Mouse (Mus musculus): ENCODE data around the gene Fam184a. TPM values are rescaled to one million over a fixed set of nuclear protein-coding genes. Genes with fewer than 3 reads are reported as not detected.
A peak's percentile ranks its signal among the peaks of the same experiment; 100 is the strongest.
"Not testable (repeated sequence)": the region's sequence is repeated elsewhere in the genome, so short reads cannot be mapped to it uniquely, and the experiment has no call there.

The Fam184a gene
- total RNA-seq, 1 experiment from 2014 or later = 11.9 TPM

DNA sequence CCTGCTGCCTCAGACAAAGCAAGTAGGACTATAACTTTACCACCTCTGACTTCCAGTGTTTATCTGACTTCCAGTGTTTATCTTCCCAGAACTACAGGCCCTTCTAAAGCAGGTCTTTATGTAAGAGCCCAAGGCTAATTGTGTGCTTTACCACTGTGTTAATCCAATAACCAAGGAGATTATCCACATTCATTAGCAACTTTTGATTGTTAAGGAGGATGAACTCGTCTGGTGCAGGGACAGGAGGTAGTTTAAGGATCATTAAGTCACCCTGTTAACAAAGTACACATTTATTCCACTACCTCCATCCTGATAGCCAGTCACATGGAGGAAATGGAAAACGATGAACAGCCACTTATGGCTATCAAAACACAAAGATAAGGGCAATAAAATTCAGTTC is 25.6 kb downstream of the Fam184a start:
- no peak for ATAC-seq (replicated peaks in 1 of 2; ENCODE audit: insufficient read depth in 1 of 2, low FRiP score in 2 of 2, low TSS enrichment in 1 of 2, low read depth in 1 of 2, poor library complexity in 2 of 2, severe bottlenecking in 2 of 2)

GRCm38 (mm10) chr10:53704516-53704915 is 46.4 kb downstream of the Fam184a start:
- ATAC-seq (replicated peaks in 1 of 2; ENCODE audit: insufficient read depth in 1 of 2, low FRiP score in 2 of 2, low TSS enrichment in 1 of 2, low read depth in 1 of 2, poor library complexity in 2 of 2, severe bottlenecking in 2 of 2) = no peak

- ATAC-seq (replicated peaks in 1 of 2; ENCODE audit: insufficient read depth in 1 of 2, low FRiP score in 2 of 2, low TSS enrichment in 1 of 2, low read depth in 1 of 2, poor library complexity in 2 of 2, severe bottlenecking in 2 of 2) = no peak
Measured at GRCm38 (mm10) chr10:53698531-53698930, 52.4 kb downstream of the Fam184a start.

- ATAC-seq (replicated peaks in 1 of 2; ENCODE audit: insufficient read depth in 1 of 2, low FRiP score in 2 of 2, low TSS enrichment in 1 of 2, low read depth in 1 of 2, poor library complexity in 2 of 2, severe bottlenecking in 2 of 2) = no peak
Measured at GRCm38 (mm10) chr10:53694757-53695156, 56.2 kb downstream of the Fam184a start.

GRCm38 (mm10) chr10:53691263-53691662 is 59.7 kb downstream of the Fam184a start:
- no peak; a peak in 1 of 4 replicates for ATAC-seq (replicated peaks in 1 of 2; ENCODE audit: insufficient read depth in 1 of 2, low FRiP score in 2 of 2, low TSS enrichment in 1 of 2, low read depth in 1 of 2, poor library complexity in 2 of 2, severe bottlenecking in 2 of 2)

DNA sequence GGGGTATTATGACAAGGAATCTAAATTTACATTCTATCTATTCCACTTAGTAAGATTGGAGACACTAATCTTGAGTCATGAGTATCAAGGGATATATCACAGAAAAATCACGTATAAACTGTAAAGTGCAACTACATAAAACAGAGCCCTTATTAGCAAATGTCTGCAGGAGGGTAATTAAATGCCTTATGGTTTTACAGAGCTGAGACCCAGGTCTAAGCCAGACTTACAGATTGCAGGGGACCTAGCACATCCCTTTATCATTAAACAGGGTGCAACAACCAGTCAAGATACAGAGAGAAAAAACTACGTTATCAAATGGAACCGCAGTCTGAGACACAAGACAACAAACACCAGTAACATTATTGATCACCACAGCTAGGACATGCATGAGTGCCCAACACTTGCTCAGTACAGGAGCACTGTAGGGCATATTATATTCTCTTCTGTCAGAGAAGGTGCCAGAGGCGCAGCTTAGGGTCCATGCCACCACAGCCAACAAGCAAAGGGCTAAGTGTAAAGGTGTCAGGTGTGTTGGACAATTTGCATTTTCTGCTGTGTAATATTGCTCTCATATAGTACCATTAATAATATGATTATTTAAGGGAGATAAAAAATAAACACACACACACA is 61.9 kb downstream of the Fam184a start:
- ATAC-seq (replicated peaks in 1 of 2; ENCODE audit: insufficient read depth in 1 of 2, low FRiP score in 2 of 2, low TSS enrichment in 1 of 2, low read depth in 1 of 2, poor library complexity in 2 of 2, severe bottlenecking in 2 of 2) = no peak

DNA sequence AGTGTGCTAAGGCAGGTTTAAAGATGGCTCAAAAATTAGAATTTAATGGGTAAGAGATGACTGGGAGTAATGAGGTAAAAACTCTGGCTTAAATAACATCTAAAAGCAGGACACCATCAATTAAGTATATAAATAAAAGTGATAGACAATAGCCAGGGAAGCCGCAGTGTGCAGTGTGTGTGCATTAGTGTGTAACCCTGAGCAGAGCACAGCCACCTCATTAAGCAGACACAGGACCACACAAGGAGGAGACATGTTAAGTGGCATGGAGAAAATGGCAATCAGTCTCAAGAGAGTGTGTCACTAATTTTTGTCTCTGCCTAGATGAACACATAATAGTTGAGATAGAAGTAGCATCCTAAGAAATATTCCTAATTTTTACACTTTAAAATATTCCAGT is 62.4 kb downstream of the Fam184a start:
- ATAC-seq (replicated peaks in 1 of 2; ENCODE audit: insufficient read depth in 1 of 2, low FRiP score in 2 of 2, low TSS enrichment in 1 of 2, low read depth in 1 of 2, poor library complexity in 2 of 2, severe bottlenecking in 2 of 2) = no peak

DNA sequence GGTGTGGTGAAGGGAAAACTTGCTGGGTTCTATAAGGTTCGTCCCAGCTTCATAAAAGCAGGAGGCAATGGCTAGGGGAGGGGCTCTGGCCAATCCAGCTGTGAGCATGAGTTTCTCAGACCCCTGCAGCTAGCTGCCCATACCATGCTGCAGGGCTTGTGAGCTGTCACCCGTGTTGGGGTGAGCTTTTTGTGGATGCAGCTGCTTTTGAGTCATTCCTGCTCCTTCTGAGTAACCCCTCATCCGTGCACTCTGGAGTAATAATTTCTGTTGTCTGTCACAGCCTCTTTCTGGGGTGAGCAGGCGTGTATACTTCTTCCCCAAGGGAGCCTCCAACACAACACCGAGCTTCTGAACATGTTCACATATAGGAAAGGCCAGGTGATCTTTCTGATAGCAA is 63.0 kb downstream of the Fam184a start:
- ATAC-seq (replicated peaks in 1 of 2; ENCODE audit: insufficient read depth in 1 of 2, low FRiP score in 2 of 2, low TSS enrichment in 1 of 2, low read depth in 1 of 2, poor library complexity in 2 of 2, severe bottlenecking in 2 of 2) = no peak

DNA sequence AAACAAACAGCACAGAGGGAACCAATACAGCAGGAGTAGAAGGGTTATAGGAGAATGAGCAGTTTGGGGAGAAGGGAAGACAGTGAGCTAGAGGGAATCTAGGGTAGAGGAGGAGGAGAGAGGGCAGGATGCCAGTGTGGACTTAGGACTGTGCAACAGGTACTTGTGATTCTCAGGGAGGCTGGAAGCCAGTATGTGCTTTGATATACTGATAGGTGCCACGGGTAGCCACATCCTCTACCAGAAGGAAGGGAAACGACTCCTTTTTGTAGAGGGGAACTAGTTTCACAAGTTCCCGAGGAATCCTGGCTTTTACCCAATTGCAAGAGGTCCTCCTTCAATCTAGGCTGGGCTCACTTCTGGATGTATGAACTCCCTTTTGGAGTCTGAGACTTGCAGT is 65.1 kb downstream of the Fam184a start:
- ATAC-seq (replicated peaks in 1 of 2; ENCODE audit: insufficient read depth in 1 of 2, low FRiP score in 2 of 2, low TSS enrichment in 1 of 2, low read depth in 1 of 2, poor library complexity in 2 of 2, severe bottlenecking in 2 of 2) = peak in 1 of 2 experiments; percentile 17; a peak in 1 of 4 replicates

- no peak for ATAC-seq (replicated peaks in 1 of 2; ENCODE audit: insufficient read depth in 1 of 2, low FRiP score in 2 of 2, low TSS enrichment in 1 of 2, low read depth in 1 of 2, poor library complexity in 2 of 2, severe bottlenecking in 2 of 2)
Measured at GRCm38 (mm10) chr10:53683226-53683625, 67.7 kb downstream of the Fam184a start.

DNA sequence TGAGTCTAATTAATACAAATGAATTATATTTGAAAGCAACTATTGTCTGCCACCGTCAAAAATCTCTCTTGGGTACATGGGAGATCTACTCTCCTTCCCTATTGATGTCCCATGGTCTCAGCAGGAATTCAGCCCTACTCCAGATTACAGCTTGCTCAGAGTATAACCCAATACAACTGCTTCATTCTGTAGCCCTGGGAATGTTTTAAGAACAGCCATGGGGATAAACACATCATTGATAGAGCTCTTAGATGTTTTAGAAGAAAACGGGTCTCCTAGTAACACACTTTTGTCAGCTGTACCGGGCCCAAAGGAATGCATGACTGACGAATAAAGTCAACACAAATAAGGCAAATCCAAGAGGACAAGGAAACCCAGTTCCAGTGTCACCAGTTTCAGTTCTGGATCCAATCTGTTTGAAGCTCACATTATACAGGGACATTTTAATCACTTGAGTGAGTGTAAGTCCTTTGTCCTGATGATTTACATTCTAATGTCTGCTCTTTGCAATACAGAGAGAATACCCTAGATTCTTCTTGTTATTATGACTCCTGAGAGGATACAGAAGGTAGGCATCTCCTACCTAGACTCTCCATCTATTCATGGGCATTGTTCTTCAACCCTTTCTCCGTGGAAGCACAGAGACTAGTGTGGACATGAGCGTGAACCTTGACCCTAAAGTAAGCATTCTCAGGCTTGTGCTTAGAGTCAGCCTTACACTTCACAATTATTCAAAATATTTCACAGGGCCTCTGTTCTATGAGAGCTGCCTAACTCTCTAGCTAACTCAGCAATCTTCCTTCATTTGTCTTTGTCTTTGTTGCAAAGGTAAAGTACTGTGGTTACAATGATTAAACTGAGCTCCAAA is 71.0 kb downstream of the Fam184a start:
- ATAC-seq (replicated peaks in 1 of 2; ENCODE audit: insufficient read depth in 1 of 2, low FRiP score in 2 of 2, low TSS enrichment in 1 of 2, low read depth in 1 of 2, poor library complexity in 2 of 2, severe bottlenecking in 2 of 2) = no peak

DNA sequence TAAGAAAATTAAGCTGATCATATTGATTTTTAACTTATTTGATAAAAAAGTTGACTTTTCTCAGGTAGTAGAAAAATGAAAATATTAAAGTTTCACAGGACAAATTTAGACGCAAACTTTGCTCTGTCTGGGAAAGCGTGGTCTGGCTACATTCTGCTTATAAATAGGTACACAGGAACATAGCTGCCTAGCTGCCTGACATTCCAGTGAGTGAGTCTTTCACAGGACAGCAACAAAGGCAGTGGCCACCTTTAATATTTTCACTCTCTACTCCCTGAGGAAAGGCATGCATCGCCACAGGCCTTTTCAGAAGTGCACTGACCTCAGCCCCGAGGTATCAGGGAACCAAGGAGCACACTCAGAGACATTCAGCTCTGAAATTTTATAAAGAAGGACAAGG is 89.1 kb downstream of the Fam184a start:
- ATAC-seq (replicated peaks in 1 of 2; ENCODE audit: insufficient read depth in 1 of 2, low FRiP score in 2 of 2, low TSS enrichment in 1 of 2, low read depth in 1 of 2, poor library complexity in 2 of 2, severe bottlenecking in 2 of 2) = no peak

DNA sequence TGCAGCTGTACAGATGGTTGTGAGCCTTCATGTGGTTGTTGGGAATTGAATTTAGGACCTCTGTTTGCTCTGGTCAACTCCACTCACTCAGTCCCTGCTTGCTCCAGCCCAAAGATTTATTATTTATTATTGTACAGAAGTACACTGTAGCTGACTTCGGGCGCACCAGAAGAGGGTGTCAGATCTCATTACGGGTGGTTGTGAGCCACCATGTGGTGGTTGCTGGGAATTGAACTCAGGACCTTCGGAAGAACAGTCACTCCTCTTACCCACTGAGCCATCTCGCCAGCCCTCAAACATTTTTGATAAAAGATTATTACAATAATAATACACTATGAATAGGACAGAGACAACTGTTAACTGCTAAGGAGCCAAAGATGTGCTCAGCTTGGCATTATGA is 96.7 kb downstream of the Fam184a start:
- not testable (repeated sequence) for ATAC-seq (replicated peaks in 1 of 2; ENCODE audit: insufficient read depth in 1 of 2, low FRiP score in 2 of 2, low TSS enrichment in 1 of 2, low read depth in 1 of 2, poor library complexity in 2 of 2, severe bottlenecking in 2 of 2)

GRCm38 (mm10) chr10:53650683-53651082 is 100.2 kb downstream of the Fam184a start:
- ATAC-seq (replicated peaks in 1 of 2; ENCODE audit: insufficient read depth in 1 of 2, low FRiP score in 2 of 2, low TSS enrichment in 1 of 2, low read depth in 1 of 2, poor library complexity in 2 of 2, severe bottlenecking in 2 of 2) = no peak

GRCm38 (mm10) chr10:53641507-53641906 is 109.4 kb downstream of the Fam184a start:
- ATAC-seq (replicated peaks in 1 of 2; ENCODE audit: insufficient read depth in 1 of 2, low FRiP score in 2 of 2, low TSS enrichment in 1 of 2, low read depth in 1 of 2, poor library complexity in 2 of 2, severe bottlenecking in 2 of 2) = peak; percentile 80 to 93

DNA sequence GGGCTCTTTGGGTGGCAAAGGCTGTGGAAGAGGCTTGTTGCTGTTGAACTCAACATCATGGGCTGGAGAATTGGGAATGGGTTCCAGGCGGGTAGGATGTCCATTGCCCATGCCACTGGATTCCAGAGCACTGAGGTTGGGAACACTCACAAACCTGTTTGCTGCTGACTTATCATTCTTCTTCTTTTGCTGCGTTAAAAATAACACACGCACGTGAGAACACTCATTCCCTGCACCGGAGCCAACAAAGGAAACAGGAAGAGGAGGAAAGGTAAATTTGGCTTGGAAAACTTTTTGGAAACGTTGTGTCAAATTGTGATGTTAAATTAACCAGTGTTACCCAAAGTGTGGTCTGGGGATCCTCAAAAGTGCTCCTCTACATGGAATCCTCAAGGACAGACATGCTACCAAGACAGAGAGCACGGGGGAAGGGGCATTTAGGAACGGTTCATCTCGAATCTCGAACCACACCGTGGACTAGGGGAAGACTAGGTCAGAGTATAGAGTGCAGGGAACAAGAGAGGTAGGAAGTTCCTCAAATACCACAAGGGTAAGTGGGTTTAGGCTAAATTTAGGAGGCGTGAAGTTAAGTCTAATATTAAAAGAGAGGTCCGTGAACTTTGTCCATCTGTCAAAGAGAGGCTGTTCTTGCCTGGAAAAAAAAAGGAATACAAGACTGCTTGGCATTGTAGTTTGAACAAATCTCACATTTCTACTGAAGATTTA is 115.5 kb downstream of the Fam184a start:
- peak; percentile 57 to 69; a peak in 1 of 4 replicates for ATAC-seq (replicated peaks in 1 of 2; ENCODE audit: insufficient read depth in 1 of 2, low FRiP score in 2 of 2, low TSS enrichment in 1 of 2, low read depth in 1 of 2, poor library complexity in 2 of 2, severe bottlenecking in 2 of 2)

- ATAC-seq (replicated peaks in 1 of 2; ENCODE audit: insufficient read depth in 1 of 2, low FRiP score in 2 of 2, low TSS enrichment in 1 of 2, low read depth in 1 of 2, poor library complexity in 2 of 2, severe bottlenecking in 2 of 2) = no peak
Measured at GRCm38 (mm10) chr10:53634160-53634559, 116.8 kb downstream of the Fam184a start.

DNA sequence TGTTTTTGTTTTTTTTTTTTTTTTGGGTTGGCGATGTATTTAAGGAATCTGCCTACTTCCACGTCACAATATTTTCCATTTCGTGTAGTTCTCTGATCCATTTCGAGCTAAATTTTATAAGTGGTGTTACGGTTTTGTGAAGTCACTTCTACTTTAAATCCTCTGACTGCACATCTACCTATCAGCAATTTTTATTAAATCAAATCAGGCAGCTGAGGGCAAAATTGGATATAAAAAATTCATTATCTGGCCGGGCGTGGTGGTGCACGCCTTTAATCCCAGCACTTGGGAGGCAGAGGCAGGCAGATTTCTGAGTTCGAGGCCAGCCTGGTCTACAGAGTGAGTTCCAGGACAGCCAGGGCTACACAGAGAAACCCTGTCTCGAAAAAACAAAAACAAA is 120.6 kb downstream of the Fam184a start, which contains the start of gene Mcm9:
Gene Mcm9 (minus strand): TSS at position 101 of the 400 bp plus-strand sequence.
- ATAC-seq (replicated peaks in 1 of 2; ENCODE audit: insufficient read depth in 1 of 2, low FRiP score in 2 of 2, low TSS enrichment in 1 of 2, low read depth in 1 of 2, poor library complexity in 2 of 2, severe bottlenecking in 2 of 2) = not testable (repeated sequence)

Measured in hematopoietic stem cell, adult 5-6 weeks (primary cell).